Mouse (Mus musculus) kidney, embryonic 15.5 days (tissue): ENCODE results near the gene Gas2l1. TPM values are rescaled to one million over a fixed set of nuclear protein-coding genes. Genes with fewer than 3 reads are reported as not detected.

Source experiments
- ATAC-seq: fragments of 200-750 bp; cut with Nextera tagmentation; replicated peaks from 2 replicates; pipeline ENCODE4 v1.8.0; 2017; ENCODE audit warnings: moderate TSS enrichment; ENCODE audit not compliant: low FRiP score
- H3K27ac ChIP-seq: fragments of 300-500 bp; sonication (generic); 2 replicates; pipeline ENCODE4 v1.5.1; 2015; ENCODE audit warnings: mild to moderate bottlenecking, inconsistent platforms
- H3K27me3 ChIP-seq: fragments of 300-500 bp; sonication (generic); 2 replicates; pipeline ENCODE4 v1.6.1; 2015; ENCODE audit warnings: inconsistent platforms
- H3K36me3 ChIP-seq: fragments of 300-500 bp; sonication (generic); 2 replicates; pipeline ENCODE4 v1.6.1; 2015; ENCODE audit warnings: inconsistent platforms
- H3K4me1 ChIP-seq: fragments of 300-500 bp; sonication (generic); 2 replicates; pipeline ENCODE4 v1.6.1; 2015; ENCODE audit warnings: inconsistent platforms
- H3K4me2 ChIP-seq: fragments of 300-500 bp; sonication (generic); 2 replicates; pipeline ENCODE4 v1.6.1; 2015; ENCODE audit warnings: moderate library complexity, mild to moderate bottlenecking, inconsistent platforms
- H3K4me3 ChIP-seq: fragments of 300-500 bp; sonication (generic); replicated peaks from 2 replicates; pipeline ENCODE4 v1.5.1; 2015; ENCODE audit warnings: mild to moderate bottlenecking, inconsistent platforms
- H3K9ac ChIP-seq: fragments of 300-500 bp; sonication (generic); 2 replicates; pipeline ENCODE4 v1.6.1; 2015; ENCODE audit warnings: mild to moderate bottlenecking, inconsistent platforms
- H3K9me3 ChIP-seq: fragments of 300-500 bp; sonication (generic); replicated peaks from 2 replicates; pipeline ENCODE4 v1.6.1; 2016; ENCODE audit warnings: inconsistent platforms
- WGBS: fragments of 180-500 bp; shearing (Covaris S2); methylation state at CpG from one replicate; pipeline ENCODE4 v1.1.7; 2015; ENCODE audit warnings: mixed read lengths; 5-methylcytosine and 5-hydroxymethylcytosine counted together
- microRNA-seq: library from miRNA; unstranded; fragments of <30 nt; microRNA quantifications from one replicate; pipeline ENCODE4, GENCODE M21; 2016
- polyA plus RNA-seq: library from polyadenylated mRNA; unstranded; fragments of >200 nt; fragmentation: Nextera tagmentation; extraction: Ambion mirVana; gene quantifications from 2 replicates; pipeline ENCODE4 v1.2.1, GENCODE M21; 2015

Gas2l1 gene
- polyA plus RNA-seq, 1 experiment from 2014 or later, result 34.6 TPM

DNA sequence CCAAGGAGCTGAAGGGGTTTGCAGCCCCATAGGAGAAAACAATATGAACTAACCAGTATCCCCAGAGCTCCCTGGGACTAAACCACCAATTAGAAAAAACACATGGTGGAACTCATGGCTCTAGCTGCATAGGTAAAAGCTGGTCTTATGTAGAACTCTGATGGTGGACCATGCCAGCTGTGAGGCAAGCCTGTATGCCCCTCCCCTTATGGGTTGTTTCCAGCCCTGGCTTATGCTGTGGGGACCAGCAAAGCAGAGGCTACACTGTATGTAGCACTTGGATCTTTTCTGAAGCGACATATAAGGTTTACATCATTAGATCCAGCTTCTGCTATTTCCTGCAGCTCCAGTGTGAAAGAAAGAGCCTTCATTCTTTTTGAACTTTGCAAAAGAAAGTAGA lies 57.9 kb downstream of the Gas2l1 start:
- H3K27me3 ChIP-seq, result no peaks in the 10 kb centered on the region
- no peak overlapping the region for H3K4me2 ChIP-seq
- no peaks in the 10 kb centered on the region for H3K4me1 ChIP-seq
- 92% methylated on average over 1 of the region's 1 CpGs for WGBS
- H3K4me3 ChIP-seq, result no peak overlapping the region
- ATAC-seq, result no peak
- peaks cover 29% of the 10 kb centered on the region for H3K36me3 ChIP-seq
- H3K9me3 ChIP-seq, result no peaks in the 10 kb centered on the region
- no peak overlapping the region for H3K27ac ChIP-seq
- H3K9ac ChIP-seq, result no peak overlapping the region

DNA sequence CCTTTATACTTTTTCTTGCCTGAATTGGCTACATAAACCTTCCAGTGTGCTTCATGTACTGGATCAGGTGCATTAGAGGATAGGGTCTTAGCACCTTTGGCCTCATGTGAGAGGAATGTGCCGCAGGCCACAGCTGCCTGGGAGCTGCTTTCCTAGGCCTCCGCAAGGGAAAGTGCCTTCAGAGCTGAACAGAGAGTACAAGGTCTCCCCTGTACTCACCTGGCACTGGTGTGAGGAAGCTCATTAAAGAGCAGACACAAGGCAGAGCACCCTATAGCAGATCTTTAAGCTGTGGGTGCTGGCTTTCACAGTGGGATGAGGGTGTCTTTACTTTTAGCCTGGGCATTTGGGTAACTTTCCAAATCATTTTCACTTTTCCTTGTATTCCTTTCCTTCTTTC lies 59.6 kb downstream of the Gas2l1 start:
- Histone ChIP-seq H3K4me2 (no peak overlapping the region), H3K27me3 (no peaks in the 10 kb centered on the region), H3K36me3 (peaks cover 27% of the 10 kb centered on the region), H3K9me3 (no peaks in the 10 kb centered on the region), H3K4me1 (no peaks in the 10 kb centered on the region), H3K4me3 (no peak overlapping the region), H3K9ac (no peak overlapping the region), H3K27ac (no peak overlapping the region)
- no peak for ATAC-seq
- 89% methylated on average over 2 of the region's 2 CpGs for WGBS

Small RNA genes within 50 kb of the gene (microRNA-seq; reads per million reads assigned to microRNA genes)
- 0.44 reads per million for gene Gm47296

Other genes starting within 250 kb of the Gas2l1 start
- gene Nf2, start 215.8 kb downstream of the Gas2l1 start, polyA plus RNA-seq, result 49.8 and 53.2 TPM in 2 replicates
- gene Nipsnap1, start 191.4 kb downstream of the Gas2l1 start, polyA plus RNA-seq, result 78.4 and 81.4 TPM in 2 replicates
- gene Thoc5, start 170.0 kb downstream of the Gas2l1 start, polyA plus RNA-seq, result 36.0 and 39.7 TPM in 2 replicates
- gene Nefh, start 117.3 kb downstream of the Gas2l1 start, polyA plus RNA-seq, result 0.31 and 0.57 TPM in 2 replicates
- gene Ap1b1, start 78.5 kb downstream of the Gas2l1 start, polyA plus RNA-seq, result 59.8 and 65.3 TPM in 2 replicates
- gene Rasl10a, start 7.2 kb downstream of the Gas2l1 start, polyA plus RNA-seq, result 2.8 and 4.2 TPM in 2 replicates
- 26.4 and 31.9 TPM in 2 replicates for gene Rhbdd3, start 33.6 kb upstream of the Gas2l1 start, polyA plus RNA-seq
- gene Ewsr1, start 33.9 kb upstream of the Gas2l1 start, polyA plus RNA-seq, result 788 and 840 TPM in 2 replicates
- 190 and 191 TPM in 2 replicates for gene Emid1, start 86.9 kb upstream of the Gas2l1 start, polyA plus RNA-seq
- gene Kremen1, start 196.2 kb upstream of the Gas2l1 start, polyA plus RNA-seq, result 21.8 and 22.9 TPM in 2 replicates